Mouse (Mus musculus) stomach, postnatal 0 days (tissue): Measurements from ENCODE around the gene Vcam1.

Experiments
- CTCF ChIP-seq: IDR thresholded peaks from 2 replicates; pipeline ENCODE4 v1.5.1; 2016; ENCODE audit warnings: antibody characterized with exemption, low read depth, mild to moderate bottlenecking, moderate library complexity
- EP300 ChIP-seq: optimal IDR thresholded peaks from 2 replicates; pipeline ENCODE3; 2016; ENCODE audit warnings: antibody characterized with exemption

DNA sequence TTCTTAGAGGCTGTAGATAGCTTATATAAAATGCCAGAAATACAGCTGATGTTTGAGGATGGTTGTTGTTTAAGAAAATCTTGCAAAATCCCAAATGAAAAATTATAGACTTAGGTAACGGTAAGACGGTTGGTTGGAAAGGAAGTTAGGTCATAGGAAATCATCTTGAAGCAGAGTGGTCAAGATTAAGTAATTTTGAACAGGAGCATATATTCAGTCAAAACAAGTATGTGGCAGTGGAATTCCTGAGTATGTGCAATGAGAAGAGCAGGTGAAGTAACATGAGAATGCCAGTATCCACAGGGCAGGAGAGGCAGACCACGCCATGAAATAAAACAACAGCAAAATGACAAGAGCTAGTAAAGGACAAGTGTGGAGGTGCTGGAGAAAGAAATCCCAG lies 5.7 kb downstream of the Vcam1 start:
- TF ChIP-seq CTCF (no peak), EP300 (no peak)
